Mouse (Mus musculus) liver, adult (tissue): ENCODE measurements around the gene Egfl6.

ENCODE experiments used
- GATA4 ChIP-seq: IDR thresholded peaks from 2 replicates; pipeline ENCODE4 v1.6.1; 2014; ENCODE audit warnings: mild to moderate bottlenecking, low read length; ENCODE audit not compliant: insufficient replicate concordance

The Egfl6 gene

DNA sequence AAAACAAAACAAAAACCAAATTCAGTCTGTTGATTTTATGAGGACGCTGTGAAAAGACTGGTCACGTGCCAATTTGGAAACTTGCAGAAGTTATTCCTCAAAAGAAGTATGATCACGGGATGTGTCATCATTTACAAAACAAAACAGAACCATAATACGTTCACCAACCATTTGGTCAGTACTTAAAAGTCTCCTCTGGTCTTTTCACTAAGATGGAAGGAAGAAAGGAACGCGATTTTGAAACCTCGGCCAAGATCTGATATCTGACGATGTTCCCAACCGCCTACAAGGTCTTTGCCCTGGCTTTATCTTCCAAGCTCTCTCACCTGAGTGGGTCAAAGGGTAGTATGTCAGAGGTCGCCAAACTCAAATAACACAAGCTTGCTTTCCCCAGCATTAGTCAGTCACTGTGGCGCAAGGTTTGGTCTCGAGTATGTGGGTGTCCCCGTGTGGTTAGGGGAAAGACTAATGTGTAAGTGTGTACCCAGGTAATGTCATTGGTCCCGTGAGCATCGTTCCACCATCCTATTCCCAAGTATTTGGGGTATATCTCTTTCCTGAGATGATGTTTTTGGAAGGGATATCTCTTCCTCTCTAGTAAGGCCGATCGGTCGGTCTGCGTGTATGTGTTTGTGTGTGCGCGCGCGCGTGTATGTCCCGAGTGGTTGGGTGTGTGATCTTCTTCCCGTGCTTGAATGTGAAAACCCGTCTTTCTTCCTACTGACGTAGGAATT lies 106.7 kb downstream of the Egfl6 start:
- TF ChIP-seq GATA4, result peak; percentile 76; the same call in 1 of the 2 replicates

DNA sequence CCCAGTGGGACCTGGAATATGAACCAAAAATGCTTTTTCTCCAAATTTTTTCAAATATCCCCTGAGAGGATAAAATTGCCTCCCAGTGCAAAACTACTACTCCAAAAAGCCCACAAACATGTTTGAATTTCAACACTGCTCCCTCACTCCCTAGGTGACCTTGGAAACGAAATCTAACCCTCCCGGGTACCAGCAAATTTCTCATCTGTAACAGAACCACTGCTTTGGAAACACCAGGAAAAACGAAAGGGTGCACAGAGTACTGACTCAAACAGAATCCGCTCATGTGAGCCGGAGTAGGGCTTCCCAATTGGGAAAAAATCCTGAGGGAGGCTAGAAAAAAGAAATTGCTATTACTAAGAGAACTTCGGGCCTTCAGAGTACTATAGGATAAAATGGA lies 108.1 kb downstream of the Egfl6 start:
- TF ChIP-seq GATA4, result no peak
